Mouse (Mus musculus): ENCODE data around the gene Zfp663. TPM values are rescaled to one million over a fixed set of nuclear protein-coding genes. Genes with fewer than 3 reads are reported as not detected.

Gene Zfp663
- total and polyA plus RNA-seq, 3 experiments: 0.18 TPM; not detected in 2

DNA sequence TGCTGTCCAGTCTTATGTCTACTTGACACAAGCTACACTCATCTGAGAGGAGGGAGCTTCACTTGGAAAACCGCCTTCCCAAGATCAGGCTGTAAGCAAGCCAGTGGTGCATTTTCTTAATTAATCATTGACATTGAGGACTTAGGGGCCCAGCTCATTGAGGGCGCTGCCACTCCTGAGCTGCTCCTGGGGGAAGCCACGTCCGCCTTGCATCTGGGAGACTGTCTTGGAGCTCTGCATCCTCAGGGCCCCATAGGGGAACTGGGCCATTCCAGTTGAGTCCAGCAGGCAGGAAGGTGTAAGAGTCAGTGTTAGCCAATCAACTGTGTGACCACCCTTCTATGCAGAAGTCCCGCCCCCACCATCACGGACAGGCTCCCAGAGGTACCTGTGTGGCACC is 60.7 kb downstream of the Zfp663 start:
- no peaks in the 10 kb centered on the region for H3K27me3 ChIP-seq (ENCODE audit: control insufficient read depth in 1 of 2, insufficient read depth in 2 of 2, low read length in 2 of 2)
- no peak for TF ChIP-seq SMC3 (IDR thresholded peaks at IDR 0.05; ENCODE audit: low read depth, low read length)
- TF ChIP-seq UBTF (IDR thresholded peaks at IDR 0.05; ENCODE audit: borderline replicate concordance, insufficient read depth, low read depth, low read length): no peak
- TF ChIP-seq TCF12 (IDR thresholded peaks at IDR 0.05; ENCODE audit: low read depth, low read length): no peak
- no peak for TF ChIP-seq TAL1 (IDR thresholded peaks at IDR 0.05; ENCODE audit: low read length)
- no peak for TF ChIP-seq MAZ (IDR thresholded peaks at IDR 0.05; ENCODE audit: low read depth, low read length)
- no peak for TF ChIP-seq POLR2A (IDR thresholded peaks at IDR 0.05; ENCODE audit: control insufficient read depth in 1 of 2, insufficient read depth in 1 of 2, low read depth in 1 of 2, low read length in 2 of 2, poor library complexity in 1 of 2)
- no peak for TF ChIP-seq CHD1 (IDR thresholded peaks at IDR 0.05; ENCODE audit: low read depth, low read length)
- no peak for TF ChIP-seq E2F4 (IDR thresholded peaks at IDR 0.05; ENCODE audit: borderline replicate concordance, low read depth, low read length)
- no peak for TF ChIP-seq ZC3H11A (IDR thresholded peaks at IDR 0.05; ENCODE audit: low read depth, low read length)
- TF ChIP-seq MAX (IDR thresholded peaks at IDR 0.05; ENCODE audit: low read length): no peak
- no peak overlapping the region for H3K4me3 ChIP-seq (ENCODE audit: control insufficient read depth in 1 of 2, insufficient read depth in 1 of 2, low read depth in 2 of 2, low read length in 2 of 2)
- H3K27ac ChIP-seq (ENCODE audit: control insufficient read depth, low read depth, low read length): no peak overlapping the region
- H3K36me3 ChIP-seq (ENCODE audit: control insufficient read depth in 1 of 2, insufficient read depth in 2 of 2, low read length in 2 of 2): no peaks in the 10 kb centered on the region; a peak in 2 of 4 replicates
- no peaks in the 10 kb centered on the region for H3K79me2 ChIP-seq (ENCODE audit: control insufficient read depth, insufficient read depth, low read length, poor library complexity)
- DNase-seq (ENCODE audit: low read depth, low spot score): no peak
- H3K4me1 ChIP-seq (ENCODE audit: control insufficient read depth in 1 of 2, insufficient read depth in 2 of 2, low read length in 2 of 2): no peaks in the 10 kb centered on the region
- H3K9me3 ChIP-seq (replicated peaks; ENCODE audit: insufficient read depth, low read length): no peaks in the 10 kb centered on the region
- no peak overlapping the region for H3K9ac ChIP-seq (ENCODE audit: control insufficient read depth, low read depth, low read length, poor library complexity, severe bottlenecking)

DNA sequence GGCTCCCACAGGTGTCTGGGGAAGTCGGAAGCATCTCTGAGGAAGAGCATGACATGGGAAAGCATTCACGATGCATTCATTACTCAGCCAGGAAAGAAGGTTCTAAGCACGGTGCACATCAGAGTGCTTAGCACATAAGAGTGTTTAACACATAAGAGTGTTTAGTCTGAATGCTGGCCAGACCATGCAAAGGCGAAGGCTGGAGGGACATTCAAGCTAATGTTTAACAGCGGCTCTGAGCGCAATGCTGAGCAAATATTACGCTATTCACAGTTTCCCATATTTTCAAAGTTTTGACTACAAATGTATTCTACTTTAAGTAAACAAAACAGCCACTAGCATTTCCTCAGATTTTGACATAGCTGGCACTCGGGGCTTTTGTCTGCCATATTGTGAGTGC is 63.1 kb downstream of the Zfp663 start:
- DNase-seq (ENCODE audit: low read depth, low spot score): no peak
- H3K27me3 ChIP-seq (ENCODE audit: control insufficient read depth in 1 of 2, insufficient read depth in 2 of 2, low read length in 2 of 2): no peaks in the 10 kb centered on the region
- TF ChIP-seq SMC3 (IDR thresholded peaks at IDR 0.05; ENCODE audit: low read depth, low read length): no peak
- TF ChIP-seq MYC (IDR thresholded peaks at IDR 0.05; ENCODE audit: low read depth, low read length): no peak
- no peak for TF ChIP-seq ZC3H11A (IDR thresholded peaks at IDR 0.05; ENCODE audit: low read depth, low read length)
- no peak for TF ChIP-seq GABPA (IDR thresholded peaks at IDR 0.05; ENCODE audit: low read depth, low read length)
- TF ChIP-seq USF2 (IDR thresholded peaks at IDR 0.05; ENCODE audit: borderline replicate concordance in 1 of 2, insufficient read depth in 1 of 2, low read depth in 1 of 2, low read length in 2 of 2): no peak
- TF ChIP-seq TBP (IDR thresholded peaks at IDR 0.05; ENCODE audit: low read depth, low read length): no peak
- TF ChIP-seq TCF12 (IDR thresholded peaks at IDR 0.05; ENCODE audit: low read depth, low read length): no peak
- no peak for TF ChIP-seq MAX (IDR thresholded peaks at IDR 0.05; ENCODE audit: low read length)
- no peak overlapping the region for H3K9ac ChIP-seq (ENCODE audit: control insufficient read depth, low read depth, low read length, poor library complexity, severe bottlenecking)
- no peaks in the 10 kb centered on the region; a peak in 2 of 4 replicates for H3K36me3 ChIP-seq (ENCODE audit: control insufficient read depth in 1 of 2, insufficient read depth in 2 of 2, low read length in 2 of 2)
- no peaks in the 10 kb centered on the region for H3K9me3 ChIP-seq (replicated peaks; ENCODE audit: insufficient read depth, low read length)
- H3K4me3 ChIP-seq (ENCODE audit: control insufficient read depth in 1 of 2, insufficient read depth in 1 of 2, low read depth in 2 of 2, low read length in 2 of 2): no peak overlapping the region
- H3K79me2 ChIP-seq (ENCODE audit: control insufficient read depth, insufficient read depth, low read length, poor library complexity): no peaks in the 10 kb centered on the region
- H3K4me1 ChIP-seq (ENCODE audit: control insufficient read depth in 1 of 2, insufficient read depth in 2 of 2, low read length in 2 of 2): no peaks in the 10 kb centered on the region
- H3K27ac ChIP-seq (ENCODE audit: control insufficient read depth, low read depth, low read length): no peak overlapping the region

DNA sequence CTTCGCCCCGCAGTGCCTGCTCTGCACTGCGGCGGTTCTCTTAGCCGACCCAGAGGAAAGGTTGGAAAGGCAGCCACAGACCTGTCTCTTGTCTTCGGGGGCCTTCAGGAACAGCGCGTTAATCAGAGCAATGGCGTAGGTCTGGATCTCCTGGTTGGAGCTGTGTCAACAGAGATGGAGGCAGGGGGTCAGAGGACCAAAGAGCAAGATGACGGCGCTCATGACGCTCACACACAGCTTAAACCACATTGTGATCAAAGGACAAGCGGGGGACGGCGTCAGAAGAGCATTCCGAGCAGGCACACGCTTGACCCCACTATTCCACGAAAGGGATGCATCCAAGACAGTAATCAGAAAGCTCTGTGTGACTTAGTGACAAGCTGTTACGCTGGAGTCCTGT is 63.7 kb downstream of the Zfp663 start:
- no peaks in the 10 kb centered on the region for H3K27me3 ChIP-seq (ENCODE audit: control insufficient read depth in 1 of 2, insufficient read depth in 2 of 2, low read length in 2 of 2)
- TF ChIP-seq MXI1 (IDR thresholded peaks at IDR 0.05; ENCODE audit: low read depth, low read length): no peak
- no peaks in the 10 kb centered on the region for H3K9me3 ChIP-seq (replicated peaks; ENCODE audit: insufficient read depth, low read length)
- H3K27ac ChIP-seq (ENCODE audit: control insufficient read depth, low read depth, low read length): no peak overlapping the region
- no peak overlapping the region for H3K4me3 ChIP-seq (ENCODE audit: control insufficient read depth in 1 of 2, insufficient read depth in 1 of 2, low read depth in 2 of 2, low read length in 2 of 2)
- DNase-seq (ENCODE audit: low read depth, low spot score): no peak
- no peak overlapping the region for H3K9ac ChIP-seq (ENCODE audit: control insufficient read depth, low read depth, low read length, poor library complexity, severe bottlenecking)
- no peaks in the 10 kb centered on the region for H3K4me1 ChIP-seq (ENCODE audit: control insufficient read depth in 1 of 2, insufficient read depth in 2 of 2, low read length in 2 of 2)
- no peaks in the 10 kb centered on the region for H3K79me2 ChIP-seq (ENCODE audit: control insufficient read depth, insufficient read depth, low read length, poor library complexity)
- no peaks in the 10 kb centered on the region; a peak in 2 of 4 replicates for H3K36me3 ChIP-seq (ENCODE audit: control insufficient read depth in 1 of 2, insufficient read depth in 2 of 2, low read length in 2 of 2)

Measured in MEL (cell line).